Mouse (Mus musculus): ENCODE measurements around the gene Adssl1.

DNA sequence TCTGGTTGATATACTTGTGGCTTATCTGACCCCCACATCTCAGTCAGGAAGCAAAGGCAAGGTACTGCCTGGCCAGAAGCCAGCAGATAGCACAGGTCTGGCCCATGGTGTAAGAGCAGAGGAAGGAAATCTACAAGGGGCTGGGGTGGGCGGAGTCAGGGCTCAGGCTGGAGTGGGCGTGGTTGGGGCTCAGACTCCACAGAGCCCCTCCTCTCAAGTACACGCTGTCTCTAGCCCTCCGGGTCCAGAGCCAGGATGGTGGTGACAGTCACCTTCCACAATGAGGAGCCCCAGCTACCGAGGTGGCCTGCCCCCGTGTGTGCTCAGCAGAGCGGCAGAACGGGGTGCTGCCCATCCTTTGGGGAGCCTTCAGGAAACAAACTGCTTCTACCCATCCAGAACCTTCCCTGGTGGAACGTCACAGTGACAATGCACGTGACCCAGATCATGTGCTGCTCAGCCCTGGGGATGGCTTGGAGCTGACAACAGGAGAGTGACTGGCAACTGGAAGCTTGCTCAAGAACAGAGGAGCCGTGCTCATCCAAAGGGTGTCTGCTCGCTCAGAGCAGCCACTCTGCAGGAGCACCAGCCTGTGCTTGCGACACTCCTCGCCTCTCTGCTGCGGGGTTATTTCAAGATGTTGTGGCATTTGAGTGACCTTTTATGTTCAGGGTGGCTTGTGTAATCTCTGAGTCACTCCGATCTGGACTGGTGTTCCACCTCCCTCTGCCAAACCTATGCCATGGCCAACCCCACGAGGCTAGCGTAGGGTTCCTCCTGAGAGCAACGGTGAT lies 9.3 kb downstream of the Adssl1 start:
- TF ChIP-seq POLR2A (IDR thresholded peaks at IDR 0.05; ENCODE audit: insufficient read length, low read depth): no peak
- TF ChIP-seq E2F4 (IDR thresholded peaks at IDR 0.05; ENCODE audit: insufficient read depth): no peak
- no peak for TF ChIP-seq MYOD1 (IDR thresholded peaks at IDR 0.05; ENCODE audit: control insufficient read depth in 1 of 3, insufficient read length in 2 of 3, low read depth in 2 of 3)

Data from myocyte (in vitro differentiated cells).